Mouse (Mus musculus): ENCODE data around the gene Nans. TPM values are rescaled to one million over a fixed set of nuclear protein-coding genes. Genes with fewer than 3 reads are reported as not detected.

The Nans gene
- polyA plus RNA-seq, 1 experiment from 2014 or later, result 63.1 TPM

DNA sequence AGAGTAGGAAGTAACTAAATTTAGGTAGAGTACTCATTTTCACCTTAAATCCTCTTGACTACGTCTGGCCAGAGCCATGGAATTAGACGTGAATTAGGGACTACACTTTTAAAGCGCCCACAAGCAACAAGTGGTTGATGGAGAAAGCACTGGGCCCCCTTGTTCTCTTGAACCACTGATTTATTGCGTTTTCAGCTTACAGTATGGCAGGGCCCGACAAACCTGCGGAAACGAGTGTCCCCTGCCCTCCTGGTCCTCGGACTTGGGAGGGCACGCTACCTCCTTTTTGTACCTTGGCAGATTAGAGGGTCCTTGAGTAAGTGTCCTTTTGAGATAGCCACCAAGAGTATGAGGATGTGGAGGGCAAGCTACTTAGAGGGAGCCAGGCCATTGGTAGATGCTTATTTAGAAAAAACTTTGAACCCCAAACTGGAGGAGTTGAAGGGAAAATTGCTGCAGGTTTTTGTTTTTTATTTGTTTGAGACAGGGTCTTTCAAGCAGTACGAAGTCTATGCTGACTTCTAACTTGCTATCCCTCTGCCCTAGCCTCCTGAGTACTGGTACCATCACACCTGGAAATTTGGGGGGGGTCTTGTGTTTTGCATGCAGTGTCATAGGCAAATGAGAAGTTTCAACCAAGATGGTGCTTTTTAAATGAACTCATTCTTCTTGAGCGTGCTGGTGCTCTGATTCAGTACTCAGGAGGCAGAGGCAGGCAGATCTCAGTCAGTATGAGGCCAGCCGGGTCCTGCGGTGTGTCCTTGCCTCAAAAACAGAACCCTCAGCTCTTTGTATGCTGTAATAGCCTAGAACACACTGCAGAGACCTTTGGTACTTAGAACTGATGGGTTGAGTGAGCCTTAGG, 36.0 kb upstream of the Nans start:
- WGBS, result 36% methylated on average over 13 of the region's 13 CpGs
- no peak for ATAC-seq (ENCODE audit: extremely low read depth, insufficient number of reproducible peaks, low FRiP score, low TSS enrichment)

DNA sequence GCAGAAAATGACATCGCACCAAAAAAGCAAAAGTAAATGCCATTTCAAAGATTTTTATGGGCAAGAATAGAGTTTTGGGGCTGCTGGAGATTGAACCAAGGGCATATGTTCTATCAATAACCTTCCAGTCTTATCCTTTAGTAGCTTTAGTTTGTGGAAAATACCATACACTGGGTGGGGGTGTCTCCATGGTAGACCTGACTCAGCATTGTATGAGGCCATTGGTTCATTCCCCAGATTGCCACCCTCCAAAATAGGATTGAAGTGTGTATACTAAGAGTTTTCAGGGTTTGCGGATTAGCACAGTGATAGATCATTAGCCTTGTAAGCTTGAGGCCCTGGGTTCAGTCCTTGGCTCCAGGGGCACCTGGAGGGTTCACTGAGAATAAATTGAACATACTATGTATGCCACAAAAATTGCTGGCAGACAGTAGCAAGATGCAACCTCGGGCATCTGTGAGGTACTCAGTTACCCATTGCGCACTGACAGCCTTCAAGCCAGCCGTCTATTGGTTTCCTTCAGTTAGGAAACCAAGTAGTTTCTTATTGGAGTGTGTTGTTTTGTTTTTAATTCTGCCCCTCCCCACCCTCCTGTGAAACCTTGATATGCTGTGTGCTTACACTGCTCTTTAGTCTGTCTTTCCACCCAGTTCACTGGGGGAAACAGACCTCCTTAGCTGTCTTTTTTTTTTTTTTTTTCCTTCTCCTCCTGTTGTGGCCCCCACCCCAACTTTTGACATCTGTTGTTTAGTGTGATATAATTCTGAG, 34.8 kb upstream of the Nans start:
- Histone ChIP-seq H3K9me3 (no peaks in the 10 kb centered on the region), H3K4me3 (peak overlapping the region; percentile 93), H3K9ac (peak overlapping the region; percentile 100; the same call in 1 of the 2 replicates), H3K27me3 (replicated peaks) (no peaks in the 10 kb centered on the region), H3K4me1 (peaks cover 76% of the 10 kb centered on the region), H3K36me3 (peaks cover 9% of the 10 kb centered on the region), H3K4me2 (peak overlapping the region; percentile 88), H3K27ac (replicated peaks) (no peak overlapping the region)
- 73% methylated on average over 5 of the region's 5 CpGs for WGBS
- ATAC-seq (ENCODE audit: extremely low read depth, insufficient number of reproducible peaks, low FRiP score, low TSS enrichment), result no peak

More for the DNA sequence above, 36.0 kb upstream of the Nans start:
- Histone ChIP-seq H3K4me2 (peak overlapping the region; percentile 88), H3K4me3 (peak overlapping the region; percentile 93), H3K9me3 (no peaks in the 10 kb centered on the region), H3K27ac (replicated peaks) (peak overlapping the region; percentile 100), H3K4me1 (peaks cover 77% of the 10 kb centered on the region), H3K27me3 (replicated peaks) (no peaks in the 10 kb centered on the region), H3K9ac (peak overlapping the region; percentile 100), H3K36me3 (peaks cover 9% of the 10 kb centered on the region)

GRCm38 (mm10) chr4:46456762-46457161, 32.3 kb upstream of the Nans start:
- ATAC-seq (ENCODE audit: extremely low read depth, insufficient number of reproducible peaks, low FRiP score, low TSS enrichment), result no peak
- H3K4me2 ChIP-seq, result no peak overlapping the region
- H3K4me3 ChIP-seq, result no peak overlapping the region
- no peaks in the 10 kb centered on the region for H3K9me3 ChIP-seq
- H3K9ac ChIP-seq, result no peak overlapping the region
- WGBS, result 83% methylated on average over 4 of the region's 4 CpGs
- peaks cover 29% of the 10 kb centered on the region for H3K36me3 ChIP-seq
- no peak overlapping the region for H3K27ac ChIP-seq (replicated peaks)
- H3K4me1 ChIP-seq, result peaks cover 75% of the 10 kb centered on the region
- no peaks in the 10 kb centered on the region for H3K27me3 ChIP-seq (replicated peaks)

DNA sequence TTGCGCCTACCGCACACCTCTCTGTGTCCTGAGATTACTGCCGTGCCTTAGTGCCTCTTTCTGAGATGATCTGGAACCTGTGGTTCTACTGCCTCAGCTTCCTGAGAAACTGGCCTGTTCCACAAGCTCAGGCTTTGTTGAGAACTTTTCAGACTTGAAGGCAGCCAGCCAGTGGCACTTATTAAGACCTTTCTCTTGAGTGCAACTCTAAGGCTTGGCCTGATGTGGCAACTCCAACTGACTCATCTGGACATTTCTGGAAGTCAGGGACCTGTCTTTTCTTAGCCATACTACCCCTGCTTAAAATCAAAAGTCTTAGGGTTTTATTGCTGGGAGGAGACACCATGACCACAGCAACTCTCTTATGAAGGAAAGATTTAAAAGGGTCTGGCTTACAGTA, 31.9 kb upstream of the Nans start:
- WGBS, result 87% methylated on average over 3 of the region's 3 CpGs
- Histone ChIP-seq H3K4me2 (no peak overlapping the region), H3K4me1 (peaks cover 79% of the 10 kb centered on the region), H3K9me3 (no peaks in the 10 kb centered on the region), H3K36me3 (peaks cover 32% of the 10 kb centered on the region), H3K4me3 (no peak overlapping the region), H3K27ac (replicated peaks) (no peak overlapping the region), H3K27me3 (replicated peaks) (no peaks in the 10 kb centered on the region), H3K9ac (no peak overlapping the region)
- no peak for ATAC-seq (ENCODE audit: extremely low read depth, insufficient number of reproducible peaks, low FRiP score, low TSS enrichment)

DNA sequence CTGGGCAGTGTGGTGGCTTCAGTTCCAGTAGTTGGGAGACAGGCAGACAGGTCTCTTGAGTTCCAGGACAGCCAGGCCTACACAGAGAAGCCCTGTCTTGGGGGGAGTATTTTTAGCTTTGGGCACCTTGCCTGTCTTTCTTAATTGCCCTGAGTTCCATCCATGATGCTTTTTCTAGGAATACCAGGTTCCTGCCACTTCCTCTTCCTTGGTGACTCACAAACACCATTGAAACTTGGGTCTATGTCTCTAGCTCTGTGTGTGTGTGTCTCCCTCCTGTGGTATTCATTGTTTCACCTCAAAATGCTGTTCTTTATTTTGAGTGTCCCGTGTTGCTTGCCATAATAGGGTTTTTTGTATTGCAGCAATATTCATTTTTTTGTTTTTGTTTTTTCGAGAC, 30.6 kb upstream of the Nans start:
- H3K9me3 ChIP-seq, result no peaks in the 10 kb centered on the region
- no peak overlapping the region for H3K27ac ChIP-seq (replicated peaks)
- H3K27me3 ChIP-seq (replicated peaks), result no peaks in the 10 kb centered on the region
- H3K36me3 ChIP-seq, result peaks cover 44% of the 10 kb centered on the region
- no peak overlapping the region for H3K9ac ChIP-seq
- ATAC-seq (ENCODE audit: extremely low read depth, insufficient number of reproducible peaks, low FRiP score, low TSS enrichment), result no peak
- no peak overlapping the region for H3K4me2 ChIP-seq
- WGBS, result 90% methylated on average over 2 of the region's 2 CpGs
- H3K4me1 ChIP-seq, result peaks cover 77% of the 10 kb centered on the region
- no peak overlapping the region for H3K4me3 ChIP-seq

- ATAC-seq (ENCODE audit: extremely low read depth, insufficient number of reproducible peaks, low FRiP score, low TSS enrichment), result no peak
- Histone ChIP-seq H3K27me3 (replicated peaks) (no peaks in the 10 kb centered on the region), H3K36me3 (peaks cover 83% of the 10 kb centered on the region), H3K4me2 (no peak overlapping the region), H3K9ac (no peak overlapping the region), H3K4me3 (no peak overlapping the region), H3K27ac (replicated peaks) (no peak overlapping the region), H3K9me3 (no peaks in the 10 kb centered on the region), H3K4me1 (peaks cover 29% of the 10 kb centered on the region)
- WGBS, result 81% methylated on average over 7 of the region's 7 CpGs
Observed at GRCm38 (mm10) chr4:46463130-46463830, 25.8 kb upstream of the Nans start.

DNA sequence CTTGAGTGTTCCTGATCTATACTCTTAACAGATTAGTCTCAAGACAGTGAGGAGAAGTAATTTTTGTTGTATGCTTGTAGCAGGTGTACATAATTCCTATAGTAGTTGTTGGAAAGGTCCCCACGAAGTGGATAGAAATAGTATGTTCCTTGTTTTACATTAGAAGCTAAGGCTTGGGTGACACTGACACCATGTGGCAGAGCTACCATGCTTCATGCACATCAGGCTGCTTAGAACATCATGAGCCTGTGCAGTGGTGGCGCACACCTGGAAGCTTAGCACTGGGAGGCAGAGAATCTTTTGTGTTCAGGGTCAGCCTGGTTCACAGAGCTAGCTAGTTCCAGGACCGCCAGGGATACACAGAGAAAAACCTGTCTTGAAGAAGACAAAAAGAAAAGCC, 23.3 kb upstream of the Nans start:
- Histone ChIP-seq H3K4me3 (no peak overlapping the region), H3K27ac (replicated peaks) (no peak overlapping the region), H3K9me3 (no peaks in the 10 kb centered on the region), H3K4me1 (peaks cover 16% of the 10 kb centered on the region), H3K4me2 (no peak overlapping the region), H3K27me3 (replicated peaks) (no peaks in the 10 kb centered on the region), H3K36me3 (peaks cover 98% of the 10 kb centered on the region), H3K9ac (no peak overlapping the region)
- ATAC-seq (ENCODE audit: extremely low read depth, insufficient number of reproducible peaks, low FRiP score, low TSS enrichment), result no peak
- WGBS, result 91% methylated on average over 3 of the region's 3 CpGs

- Histone ChIP-seq H3K4me1 (no peaks in the 10 kb centered on the region), H3K27me3 (replicated peaks) (no peaks in the 10 kb centered on the region), H3K4me3 (no peak overlapping the region), H3K36me3 (peaks cover 89% of the 10 kb centered on the region), H3K9me3 (no peaks in the 10 kb centered on the region), H3K9ac (no peak overlapping the region), H3K4me2 (no peak overlapping the region), H3K27ac (replicated peaks) (no peak overlapping the region)
- 86% methylated on average over 5 of the region's 5 CpGs for WGBS
- ATAC-seq (ENCODE audit: extremely low read depth, insufficient number of reproducible peaks, low FRiP score, low TSS enrichment), result no peak
Observed at GRCm38 (mm10) chr4:46475101-46475500, 13.9 kb upstream of the Nans start.

DNA sequence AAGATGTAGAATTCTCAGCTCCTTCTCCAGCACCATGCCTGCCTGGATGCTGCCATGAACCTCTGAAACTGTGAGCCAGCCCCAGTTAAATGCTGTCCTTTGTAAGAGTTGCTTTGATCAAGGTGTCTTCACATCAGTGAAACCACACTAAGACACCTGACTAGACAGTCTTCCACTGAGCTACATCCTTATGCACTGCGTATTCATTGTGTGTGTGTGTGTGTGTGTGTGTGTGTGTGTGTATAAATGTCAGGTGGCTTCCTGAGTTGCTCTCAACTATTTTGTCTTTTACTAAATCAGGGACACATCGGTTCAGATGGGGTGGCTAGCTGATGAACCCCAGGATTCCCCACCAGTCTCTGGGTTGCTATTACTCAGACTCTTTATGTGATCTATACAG, 10.0 kb upstream of the Nans start:
- Histone ChIP-seq H3K27me3 (replicated peaks) (no peaks in the 10 kb centered on the region), H3K4me2 (no peak overlapping the region), H3K4me1 (no peaks in the 10 kb centered on the region), H3K9ac (no peak overlapping the region), H3K36me3 (peaks cover 50% of the 10 kb centered on the region), H3K9me3 (no peaks in the 10 kb centered on the region), H3K27ac (replicated peaks) (no peak overlapping the region), H3K4me3 (no peak overlapping the region)
- ATAC-seq (ENCODE audit: extremely low read depth, insufficient number of reproducible peaks, low FRiP score, low TSS enrichment), result no peak
- WGBS, result 91% methylated on average over 2 of the region's 2 CpGs

GRCm38 (mm10) chr4:46485696-46486417, 3.2 kb upstream of the Nans start:
- 33% methylated on average over 14 of the region's 14 CpGs for WGBS
- no peaks in the 10 kb centered on the region for H3K36me3 ChIP-seq
- no peak overlapping the region for H3K4me3 ChIP-seq
- H3K4me2 ChIP-seq, result peak overlapping the region; percentile 36; the same call in 1 of the 2 replicates
- peak overlapping the region; percentile 21; the same call in 1 of the 2 replicates for H3K9ac ChIP-seq
- ATAC-seq (ENCODE audit: extremely low read depth, insufficient number of reproducible peaks, low FRiP score, low TSS enrichment), result no peak
- H3K27ac ChIP-seq (replicated peaks), result peak overlapping the region; percentile 66
- H3K27me3 ChIP-seq (replicated peaks), result no peaks in the 10 kb centered on the region
- H3K4me1 ChIP-seq, result peaks cover 24% of the 10 kb centered on the region
- H3K9me3 ChIP-seq, result no peaks in the 10 kb centered on the region

DNA sequence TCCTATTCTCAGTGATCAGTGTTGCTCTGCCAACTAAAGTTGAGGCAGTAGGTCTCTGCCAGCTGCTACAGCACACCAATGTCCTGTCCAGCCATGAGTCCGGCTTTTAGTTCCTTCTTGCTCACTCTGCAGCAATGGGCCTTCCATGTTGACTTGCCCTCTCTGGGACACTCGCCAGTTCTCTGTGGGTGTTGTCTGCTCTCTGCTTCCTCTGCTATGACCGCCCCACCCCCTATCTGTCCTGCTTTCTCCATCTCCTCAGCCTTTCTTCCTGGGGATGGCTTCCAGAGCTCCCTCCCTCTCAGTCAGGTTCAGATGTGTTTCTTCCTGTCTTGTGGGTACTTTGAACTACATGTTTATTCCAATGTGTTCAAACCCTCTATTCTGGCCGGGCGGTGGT, 1.7 kb upstream of the Nans start:
- Histone ChIP-seq H3K4me3 (no peak overlapping the region), H3K4me1 (peaks cover 24% of the 10 kb centered on the region), H3K9me3 (no peaks in the 10 kb centered on the region), H3K4me2 (no peak overlapping the region), H3K27me3 (replicated peaks) (no peaks in the 10 kb centered on the region), H3K9ac (no peak overlapping the region), H3K27ac (replicated peaks) (no peak overlapping the region), H3K36me3 (peaks cover 6% of the 10 kb centered on the region)
- ATAC-seq (ENCODE audit: extremely low read depth, insufficient number of reproducible peaks, low FRiP score, low TSS enrichment), result no peak
- 70% methylated on average over 5 of the region's 5 CpGs for WGBS

Data from heart, embryonic 13.5 days (tissue).